Mouse (Mus musculus) retina, adult 2 months (tissue): ENCODE measurements around the gene Asic2.
A peak's percentile ranks its signal among the peaks of the same experiment; 100 is the strongest.

ENCODE experiments used
- DNase-seq: peaks from one replicate; pipeline ENCODE4 v3.0.0-alpha.2; 2012; ENCODE audit warnings: low read depth, low spot score

The Asic2 gene

DNA sequence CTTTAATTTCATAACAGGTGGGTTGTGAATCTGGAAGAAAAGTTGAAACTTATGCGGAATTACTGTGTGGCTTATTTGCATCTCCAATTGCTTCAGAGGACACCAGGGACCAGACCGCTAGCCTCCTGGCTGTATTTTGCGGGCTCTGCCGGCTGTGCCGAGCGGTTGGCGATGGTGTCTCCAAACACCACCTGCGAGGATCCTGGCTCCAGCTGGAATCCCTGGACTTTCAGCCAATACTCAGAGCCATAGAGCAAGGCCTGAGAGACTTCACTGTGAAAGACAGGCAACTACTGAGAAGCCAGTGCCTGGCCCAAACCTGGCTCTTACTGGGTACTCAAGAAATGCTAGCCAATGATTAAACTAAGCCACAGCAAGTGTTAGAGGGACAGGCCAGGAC is 953.5 kb downstream of the Asic2 start:
- DNase-seq: no peak

DNA sequence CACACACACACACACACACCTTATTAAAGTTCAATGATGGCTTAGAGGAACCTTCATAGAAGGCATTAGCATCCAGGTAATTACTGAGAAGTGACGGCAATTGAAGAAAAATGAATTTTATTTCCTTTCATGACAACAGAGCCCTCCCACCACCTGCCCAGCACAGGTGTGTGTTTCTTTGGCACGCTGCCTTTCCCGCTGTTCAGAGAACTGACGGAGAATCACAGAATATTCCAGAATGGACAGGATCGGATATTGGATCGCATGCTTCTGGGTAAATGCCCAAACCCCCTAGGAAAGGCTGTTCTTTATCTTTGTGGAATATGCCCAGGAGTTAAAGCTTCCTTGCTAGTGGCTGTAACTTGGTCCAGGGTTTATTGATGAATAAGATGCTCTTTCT is 954.8 kb downstream of the Asic2 start:
- DNase-seq: no peak

DNA sequence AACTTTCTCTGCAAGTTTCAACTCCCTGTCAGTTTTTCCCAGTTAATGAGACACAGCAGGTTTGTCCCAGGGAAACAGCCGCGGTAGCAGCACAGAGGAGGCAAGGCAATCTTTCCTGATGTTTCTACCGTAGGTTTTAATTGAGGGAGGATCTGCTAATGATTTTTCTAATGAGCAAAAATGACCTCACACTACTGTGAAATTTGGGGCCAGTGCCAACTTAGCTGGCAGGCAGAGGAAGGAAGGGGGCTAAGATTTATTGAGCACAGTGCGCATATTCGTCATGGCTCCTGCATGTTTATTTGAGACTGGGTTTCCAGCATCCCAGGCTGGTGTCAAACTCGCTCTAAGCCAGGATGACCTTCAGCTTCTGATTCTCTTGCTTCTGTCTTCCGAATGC is 957.5 kb downstream of the Asic2 start:
- DNase-seq: no peak

DNA sequence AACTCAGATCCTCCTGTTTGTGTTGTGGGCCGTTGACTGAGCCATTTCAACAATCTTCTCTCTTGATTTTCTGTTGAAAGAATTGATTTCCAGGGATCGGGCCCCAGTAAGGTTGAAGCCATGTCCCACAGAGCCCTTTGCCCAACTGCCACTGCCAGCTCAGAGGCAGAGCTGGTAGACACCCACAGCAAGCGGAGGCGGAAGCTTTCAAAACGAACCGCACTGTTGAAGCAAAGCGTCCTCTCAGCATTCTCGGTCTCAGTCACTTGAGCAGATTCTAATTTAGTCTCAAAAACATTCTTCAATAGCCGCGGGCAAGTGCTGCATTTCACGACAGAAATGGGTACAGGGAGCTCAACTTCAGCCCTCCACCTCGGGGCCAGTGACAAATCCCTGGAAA is 958.9 kb downstream of the Asic2 start:
- DNase-seq: no peak

DNA sequence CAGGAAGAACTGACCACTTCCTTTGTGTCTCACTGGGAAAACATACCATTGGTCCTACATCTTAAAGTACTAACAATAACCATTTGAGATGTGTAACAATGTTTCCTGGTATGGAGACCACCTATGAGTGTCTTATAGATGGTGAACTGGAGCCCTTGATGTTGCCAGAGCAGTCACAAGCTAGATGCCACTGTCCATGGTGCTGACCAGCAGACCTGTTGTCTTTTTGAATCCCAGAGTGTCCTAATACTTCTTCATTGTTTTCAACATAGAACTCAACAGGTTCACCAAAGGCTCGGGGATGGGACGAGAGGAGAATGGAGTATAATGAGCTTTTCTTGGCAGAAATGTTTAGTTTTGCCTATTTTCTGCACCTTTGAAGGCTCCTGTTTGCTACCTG is 962.4 kb downstream of the Asic2 start:
- DNase-seq: no peak

DNA sequence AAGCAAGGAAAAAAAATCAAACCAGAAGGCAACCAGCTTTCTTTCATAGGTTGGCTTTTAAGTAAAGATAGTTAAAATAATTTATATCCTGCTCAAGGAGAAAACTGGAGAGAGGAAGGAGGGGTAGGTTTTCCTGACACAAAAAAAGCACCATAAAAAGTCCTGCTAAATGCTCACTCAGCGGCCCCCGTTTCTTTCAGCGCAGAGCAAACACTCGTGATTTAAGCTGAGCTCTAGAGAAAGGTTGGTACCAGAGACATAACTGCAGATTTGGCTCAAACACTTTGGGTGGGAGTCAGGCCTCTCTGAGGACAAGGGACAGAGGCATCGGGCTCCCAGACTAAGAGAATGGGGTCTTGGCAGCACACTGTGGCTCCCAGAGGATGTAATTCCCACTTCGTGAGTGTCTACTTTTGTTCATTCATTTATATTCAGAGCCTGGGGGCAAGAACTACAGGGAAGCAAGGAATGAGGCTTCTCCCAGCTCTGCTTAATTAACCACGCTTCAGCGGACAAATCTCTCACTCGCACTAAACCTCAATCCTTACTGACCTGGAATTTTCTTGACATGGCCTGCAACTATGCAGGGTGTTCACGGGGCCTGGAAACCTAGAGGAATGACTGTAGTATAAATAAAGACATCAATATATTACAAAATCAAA is 965.4 kb downstream of the Asic2 start:
- DNase-seq: peak; percentile 4

DNA sequence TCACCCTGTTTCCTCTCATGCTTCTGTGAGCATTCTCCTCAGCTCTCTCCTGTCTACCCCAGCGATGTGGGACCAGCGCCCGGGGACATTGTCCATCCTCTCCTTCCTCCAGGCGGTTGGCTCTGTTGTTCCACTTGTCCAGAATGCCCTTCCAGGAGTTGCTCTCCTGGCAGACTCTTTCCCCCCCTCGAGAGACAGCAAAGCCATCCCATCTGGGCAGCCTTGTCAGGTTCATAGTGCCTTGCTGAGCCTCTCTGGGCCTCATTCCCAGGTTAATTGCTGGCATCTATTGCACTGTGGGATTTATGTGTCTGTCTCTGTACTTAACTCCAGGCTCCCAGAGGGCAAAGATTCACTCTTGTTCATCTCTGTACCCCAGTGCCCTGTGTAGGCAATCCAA is 972.6 kb downstream of the Asic2 start:
- no peak for DNase-seq

DNA sequence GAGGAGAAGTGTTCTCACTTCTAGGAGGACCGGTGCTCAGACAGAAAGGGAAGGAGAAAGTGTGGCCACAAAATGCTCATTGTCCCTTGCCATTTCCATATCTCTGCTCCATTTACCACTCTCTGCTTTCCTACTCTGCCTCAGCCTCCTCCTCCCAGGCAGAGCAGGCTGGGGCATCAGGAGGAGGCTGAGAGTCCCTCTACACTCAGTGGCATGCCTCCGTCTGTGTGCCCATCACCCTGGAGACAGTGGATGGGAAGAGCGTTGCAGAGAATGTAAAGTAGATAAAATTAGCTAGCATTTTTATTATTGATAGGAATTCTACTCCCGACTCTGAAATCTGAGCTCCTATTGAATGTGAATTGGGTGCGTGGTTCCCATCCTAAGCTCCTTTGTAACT is 984.7 kb downstream of the Asic2 start:
- DNase-seq: no peak

DNA sequence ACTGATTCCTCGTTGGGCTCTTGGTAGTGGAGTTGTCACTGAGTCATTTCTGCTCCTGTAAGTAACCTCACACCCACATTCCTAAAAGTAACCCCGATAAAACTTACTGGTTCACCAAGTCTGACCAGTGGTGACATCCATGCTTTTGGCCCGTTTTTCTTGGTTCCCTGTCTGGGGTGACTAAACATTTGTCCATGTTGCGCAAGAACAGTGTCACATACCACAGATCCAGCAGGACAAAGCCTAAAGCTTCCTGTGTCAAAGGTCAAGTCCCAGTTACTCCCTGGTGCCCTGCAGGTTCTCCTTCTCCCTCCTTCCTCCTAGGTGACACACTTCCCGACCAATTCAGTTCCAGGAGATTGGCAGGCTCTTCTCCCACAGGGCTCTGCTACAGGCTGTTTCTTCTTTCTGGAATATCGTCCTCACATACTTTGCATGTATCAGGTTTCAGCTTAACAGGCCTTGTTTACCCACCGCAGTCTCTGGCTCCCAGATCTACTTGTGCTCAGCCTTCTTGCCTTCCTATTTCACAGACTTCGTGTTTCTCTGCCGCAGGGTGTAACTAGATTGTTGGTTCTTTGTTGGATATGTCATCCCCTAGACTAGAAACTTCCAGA is 991.9 kb downstream of the Asic2 start:
- no peak for DNase-seq

DNA sequence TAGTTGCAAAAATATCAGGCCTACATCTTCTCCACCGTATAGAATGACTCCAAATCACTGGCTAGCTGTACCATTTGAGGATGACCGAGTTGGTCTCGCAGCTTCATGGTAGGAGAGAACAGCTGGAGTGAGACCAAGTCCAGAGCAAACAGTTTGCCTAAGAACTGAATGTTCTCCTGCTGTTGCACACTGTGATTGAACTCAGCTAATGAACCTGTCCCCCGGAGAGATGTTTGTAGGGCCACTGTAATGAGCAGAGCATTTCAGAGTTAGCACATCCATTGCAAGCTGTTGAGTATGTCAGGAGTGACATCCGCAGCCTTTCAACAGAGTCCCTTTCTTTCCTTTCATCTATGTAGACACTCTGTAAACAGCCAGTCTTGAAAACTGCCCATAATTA is 993.6 kb downstream of the Asic2 start:
- DNase-seq: no peak

DNA sequence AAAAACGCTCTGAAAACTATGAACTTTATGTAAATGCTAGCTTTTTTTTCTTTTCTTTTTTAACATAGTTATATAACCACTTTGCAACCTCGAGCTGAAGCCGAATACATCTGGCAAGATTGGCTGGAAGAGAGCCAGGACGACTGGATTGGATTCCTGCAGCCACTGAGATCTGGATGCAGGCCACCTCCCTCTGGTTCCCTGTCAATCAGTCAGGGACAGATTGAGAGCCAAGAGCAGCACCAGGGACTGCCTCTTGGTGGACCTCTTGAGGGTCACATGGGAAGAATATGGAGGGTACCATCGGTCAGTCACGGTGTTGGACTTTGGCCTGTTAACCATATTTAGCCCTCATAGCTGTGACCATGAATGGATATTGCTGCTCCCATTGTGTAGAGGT is 994.3 kb downstream of the Asic2 start:
- no peak for DNase-seq

DNA sequence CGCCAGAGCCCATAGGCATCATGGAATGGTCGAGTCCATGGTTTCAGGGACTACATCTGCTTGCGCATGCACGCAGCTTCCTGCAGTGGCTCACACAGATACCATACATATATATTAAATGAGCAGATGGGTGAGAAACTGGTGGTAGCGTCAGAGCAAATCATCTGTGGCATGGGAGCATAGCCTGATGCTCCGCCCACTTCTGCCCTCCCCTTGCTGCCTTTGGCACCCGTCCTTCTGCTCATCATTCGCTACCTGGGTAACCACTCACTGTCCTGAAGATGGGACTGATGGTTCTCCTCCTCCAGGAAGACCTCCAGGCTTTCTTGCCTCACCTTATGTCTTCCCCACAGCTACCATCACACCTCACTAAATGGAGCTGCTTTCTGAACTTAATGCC is 995.0 kb downstream of the Asic2 start:
- no peak for DNase-seq

DNA sequence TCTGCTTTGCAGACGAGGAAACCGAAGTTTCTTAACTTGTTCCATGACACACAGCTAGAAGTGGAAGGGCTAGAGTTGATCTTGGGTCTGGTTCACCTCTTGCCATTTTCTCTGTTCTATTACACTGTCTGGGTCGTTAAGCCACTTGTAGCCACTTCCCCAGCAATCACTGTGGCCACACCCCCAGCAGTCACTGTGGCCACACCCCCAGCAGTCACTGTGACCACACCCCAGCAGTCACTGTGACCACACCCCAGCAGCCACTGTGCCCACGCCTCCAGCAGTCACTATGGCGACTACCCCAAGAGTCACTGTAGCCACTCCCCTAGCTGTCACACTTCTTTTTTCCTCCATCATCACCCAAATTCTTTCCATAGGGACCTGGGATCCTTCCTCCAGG is 1000.7 kb downstream of the Asic2 start:
- no peak for DNase-seq

DNA sequence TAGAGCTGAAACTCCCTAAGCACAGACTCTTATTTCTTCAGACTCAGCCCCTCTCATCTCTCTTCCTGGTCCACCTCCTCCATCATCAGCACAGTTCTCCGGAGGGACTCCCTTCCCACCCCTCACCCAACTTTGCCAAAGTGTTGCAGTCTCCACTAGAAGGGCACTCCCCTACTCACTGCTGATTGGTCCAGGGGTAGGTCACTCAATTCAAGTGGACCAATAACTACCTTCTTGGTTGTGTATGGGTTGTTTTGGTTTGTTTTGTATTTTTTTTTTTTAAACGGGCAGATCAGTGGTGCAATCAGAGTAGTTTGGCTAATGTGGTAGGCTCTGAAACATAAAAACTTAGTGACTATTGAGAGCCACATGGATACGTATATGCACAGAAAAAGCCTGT is 1002.2 kb downstream of the Asic2 start:
- no peak for DNase-seq

DNA sequence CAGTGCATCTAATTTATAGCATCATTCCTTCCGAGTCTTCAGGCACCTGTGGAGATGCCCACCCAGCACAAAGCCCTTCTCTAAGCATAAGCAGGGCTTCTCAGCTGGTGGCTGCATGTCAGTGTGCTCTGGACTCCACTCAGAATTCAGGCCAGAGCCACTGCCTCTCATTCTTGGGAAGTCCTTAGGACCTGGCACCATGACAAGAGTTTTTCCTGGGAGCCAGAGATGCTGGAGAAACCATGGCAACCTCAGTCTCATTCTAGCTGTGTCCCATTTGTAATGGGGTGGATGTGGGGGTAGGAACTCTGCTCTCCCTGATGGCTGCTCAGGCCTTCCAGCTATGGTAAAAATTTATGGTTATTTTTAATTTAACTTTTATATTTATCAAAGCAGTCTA is 1006.9 kb downstream of the Asic2 start:
- DNase-seq: no peak

DNA sequence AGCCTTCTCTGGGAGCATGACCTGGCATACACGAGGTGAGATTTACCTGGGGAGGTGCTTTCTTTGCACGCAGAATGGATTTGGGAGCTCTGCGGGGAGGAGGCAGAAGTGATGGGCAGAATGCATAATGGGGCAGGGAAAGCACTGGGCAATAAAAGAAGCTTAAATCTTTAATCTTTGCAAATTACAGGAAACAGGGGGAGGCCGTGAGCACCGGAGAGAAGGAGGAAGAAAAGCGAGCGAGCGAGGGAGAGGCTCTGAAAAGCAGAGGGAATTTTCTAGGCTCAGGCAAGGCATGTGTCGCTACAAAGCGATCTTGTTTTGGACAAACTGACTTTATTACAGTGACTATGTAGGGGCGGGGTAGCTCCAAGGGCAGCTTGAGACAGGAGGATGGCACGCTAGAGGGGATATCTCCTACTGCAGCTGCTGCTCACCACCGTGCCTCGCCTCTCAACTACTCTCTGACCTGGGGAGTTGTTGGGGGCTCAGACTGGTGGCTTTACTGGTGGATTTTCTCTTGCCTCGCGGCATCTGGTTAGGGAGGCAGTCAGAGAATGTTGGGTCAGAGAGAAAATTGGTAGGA is 1010.1 kb downstream of the Asic2 start:
- no peak for DNase-seq

DNA sequence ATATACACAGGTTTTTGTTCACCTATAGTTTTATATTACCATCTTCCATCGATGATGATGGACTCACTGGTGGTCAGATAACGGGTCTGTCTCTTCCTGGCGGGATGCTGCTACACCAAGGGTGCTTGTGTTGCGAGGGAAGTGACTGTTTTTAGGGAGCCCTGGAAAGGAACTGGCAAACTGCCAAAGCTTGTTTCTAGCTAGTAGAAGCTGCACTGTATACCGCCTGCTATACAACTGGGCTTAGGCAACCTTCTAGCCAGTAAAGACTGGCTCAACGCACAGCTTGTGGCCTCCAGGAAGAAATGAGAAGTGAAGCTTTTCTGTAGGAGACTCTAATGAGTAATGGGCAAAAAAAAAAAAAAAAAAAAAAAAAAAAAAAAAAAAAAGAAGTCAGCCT is 1012.3 kb downstream of the Asic2 start:
- DNase-seq: no peak

DNA sequence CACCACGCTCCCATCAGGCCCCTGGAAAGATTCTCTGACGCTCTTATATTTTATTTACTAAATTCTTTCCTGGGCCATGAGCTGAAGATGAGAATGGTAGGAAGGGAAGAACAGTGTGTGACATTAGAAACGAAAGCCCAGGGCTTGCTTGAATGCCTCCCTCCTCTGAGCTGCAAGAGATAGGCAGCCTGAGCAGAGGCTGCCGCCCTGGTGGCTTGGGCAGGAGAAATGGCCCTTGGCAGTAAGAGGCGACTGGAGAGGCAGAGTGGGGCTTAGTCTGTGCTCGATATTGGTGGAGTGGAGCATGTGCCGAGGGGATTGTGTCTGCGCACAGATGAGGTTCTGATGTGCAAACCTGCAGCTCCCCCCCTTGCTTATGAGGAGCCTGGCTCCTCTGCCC is 1014.1 kb downstream of the Asic2 start:
- DNase-seq: no peak

DNA sequence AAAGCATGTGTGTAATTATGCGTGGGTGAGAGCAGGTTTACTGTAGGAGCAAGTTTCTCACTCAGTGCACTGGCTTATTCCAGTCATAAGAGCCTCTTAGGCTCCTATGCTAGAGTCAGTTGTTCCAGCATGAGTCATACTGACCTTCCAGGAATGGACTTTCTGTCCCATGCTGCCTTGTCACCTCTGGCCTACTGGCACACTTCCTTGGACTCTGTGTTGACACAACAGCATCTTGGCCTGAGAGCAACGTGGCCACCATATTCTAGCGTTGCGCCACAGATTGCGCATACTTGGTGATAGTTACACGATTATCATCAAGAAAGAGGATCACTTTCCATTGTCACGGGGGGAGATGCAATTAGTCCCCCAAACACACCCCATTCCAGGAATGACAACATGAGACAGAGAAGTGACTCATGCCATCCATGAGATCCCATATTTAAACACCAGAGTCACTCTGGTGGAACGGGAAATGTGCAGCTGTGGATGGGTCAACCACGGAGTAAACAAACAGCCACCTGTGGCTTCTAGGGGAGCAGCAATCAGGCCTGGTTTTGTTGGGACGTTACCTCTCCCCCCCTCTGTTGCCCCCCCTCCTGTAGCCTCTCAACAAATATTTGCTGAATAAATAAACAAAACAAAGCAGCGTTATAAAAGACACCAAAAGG is 1019.1 kb downstream of the Asic2 start:
- no peak for DNase-seq

DNA sequence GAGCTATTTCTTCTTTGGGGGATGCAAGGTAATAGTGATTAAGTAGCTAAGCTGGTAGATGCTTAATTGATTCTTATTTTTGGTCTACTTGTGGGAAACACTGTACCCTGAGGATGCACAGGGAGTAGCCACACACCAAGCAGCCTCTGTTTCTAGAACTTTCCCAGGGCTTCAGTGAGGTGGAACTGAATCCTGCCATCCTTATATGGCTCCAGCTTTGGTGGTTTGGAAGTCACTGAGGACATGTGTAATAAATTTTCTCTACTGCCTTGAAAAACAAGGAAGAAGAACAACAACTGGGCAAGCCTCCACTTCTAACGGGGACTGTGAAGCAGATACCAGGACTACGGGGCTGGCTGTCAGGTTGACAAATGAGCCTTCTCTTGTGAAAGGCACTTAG is 1020.2 kb downstream of the Asic2 start:
- DNase-seq: no peak

DNA sequence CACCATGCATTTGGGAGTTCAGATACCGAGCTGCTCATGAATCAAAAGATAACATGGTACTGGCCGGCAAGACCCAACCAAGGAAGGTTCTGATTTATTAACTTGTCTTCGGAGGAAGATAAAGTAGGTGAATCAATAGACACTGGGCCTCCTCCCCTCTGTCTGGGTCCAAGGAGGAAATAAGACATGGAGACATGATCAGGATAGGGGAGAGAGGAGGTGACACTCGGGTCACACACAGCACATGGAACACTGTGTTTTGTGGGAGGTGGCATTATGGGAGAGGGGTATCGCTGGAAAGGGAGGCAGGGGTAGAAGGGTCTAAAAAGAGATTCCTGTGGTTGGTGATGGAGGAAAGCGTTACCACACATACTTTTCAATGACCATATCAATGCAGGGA is 1022.1 kb downstream of the Asic2 start:
- no peak for DNase-seq

DNA sequence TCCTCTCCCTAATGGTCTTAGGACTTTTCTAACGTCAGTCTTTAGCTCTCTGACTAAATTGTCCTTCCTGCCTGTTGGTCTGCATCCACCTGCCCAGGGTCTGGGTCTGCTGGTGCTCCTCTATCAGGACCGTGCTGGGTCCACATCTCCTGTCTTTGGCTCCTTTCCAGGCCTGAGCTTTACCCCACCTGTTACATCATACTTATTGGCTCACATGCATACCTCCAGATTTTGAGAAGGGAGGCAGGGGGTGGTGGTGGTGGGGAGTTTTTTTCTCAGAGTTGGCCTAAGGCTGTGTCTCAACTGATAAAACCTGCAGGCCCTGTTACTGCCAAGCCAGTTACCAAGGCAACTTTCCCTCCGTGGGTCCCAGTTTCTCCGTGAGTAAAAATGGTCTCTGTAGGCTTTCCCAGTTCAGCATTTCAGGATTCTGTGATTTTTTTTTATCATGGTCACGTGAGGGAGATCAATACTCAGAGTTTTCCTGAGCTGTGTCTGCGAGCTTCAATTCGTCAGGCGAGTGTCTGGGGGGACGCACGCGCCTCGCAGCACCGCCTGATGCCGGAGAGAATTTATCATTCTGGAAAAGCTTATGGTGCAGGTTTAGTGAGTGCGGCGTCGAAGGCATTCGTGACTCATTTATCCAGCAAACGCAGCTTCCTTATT is 1044.8 kb downstream of the Asic2 start:
- DNase-seq: no peak
